Mouse (Mus musculus) CH12.LX (cell line): Measurements from ENCODE around the gene Setd2.

Source experiments
- BHLHE40 ChIP-seq: IDR thresholded peaks from 2 replicates; pipeline ENCODE4 v1.6.1; 2011; ENCODE audit warnings: mild to moderate bottlenecking, low read depth, low read length, improper control_type of control experiment
- CHD1 ChIP-seq: IDR thresholded peaks from 2 replicates; pipeline ENCODE4 v1.6.1; 2012; ENCODE audit warnings: low read depth, low read length, improper control_type of control experiment, inconsistent platforms
- CHD2 ChIP-seq: IDR thresholded peaks from 2 replicates; pipeline ENCODE4 v1.6.1; 2011; ENCODE audit warnings: low read length, improper control_type of control experiment
- CTCF ChIP-seq, 2 experiments: IDR thresholded peaks in 1 of 2; conservative IDR thresholded peaks in 1 of 2; 2 replicates each; pipeline ENCODE4 v1.5.1; 2011 to 2012; ENCODE audit warnings: low read depth in 2 of 2, low read length in 2 of 2, improper control_type of control experiment in 1 of 2, inconsistent platforms in 1 of 2, mild to moderate bottlenecking in 1 of 2, moderate library complexity in 1 of 2
- ELF1 ChIP-seq: IDR thresholded peaks from 2 replicates; pipeline ENCODE4 v1.6.1; 2014; ENCODE audit warnings: low read depth, mild to moderate bottlenecking, inconsistent platforms, low read length, improper control_type of control experiment
- ETS1 ChIP-seq: conservative IDR thresholded peaks from 2 replicates; pipeline ENCODE4 v1.6.1; 2012; ENCODE audit warnings: low read depth, mild to moderate bottlenecking, inconsistent platforms, low read length, improper control_type of control experiment, moderate library complexity
- HCFC1 ChIP-seq: IDR thresholded peaks from 2 replicates; pipeline ENCODE4 v1.6.1; 2012; ENCODE audit warnings: low read depth, mild to moderate bottlenecking, inconsistent platforms, low read length, improper control_type of control experiment
- MYC ChIP-seq: IDR thresholded peaks from 2 replicates; pipeline ENCODE4 v1.6.1; 2011; ENCODE audit warnings: low read depth, mild to moderate bottlenecking, improper control_type of control experiment, low read length
- POLR2A ChIP-seq: IDR thresholded peaks from 2 replicates; pipeline ENCODE4 v1.6.1; 2011; ENCODE audit warnings: low read depth, mild to moderate bottlenecking, improper control_type of control experiment, low read length
- RAD21 ChIP-seq: IDR thresholded peaks from 2 replicates; pipeline ENCODE4 v1.6.1; 2011; ENCODE audit warnings: low read depth, mild to moderate bottlenecking, low read length, improper control_type of control experiment, moderate library complexity
- RCOR1 ChIP-seq: conservative IDR thresholded peaks from 2 replicates; pipeline ENCODE4 v1.6.1; 2012; ENCODE audit warnings: low read depth, mild to moderate bottlenecking, inconsistent platforms, low read length, improper control_type of control experiment
- UBTF ChIP-seq: IDR thresholded peaks from 2 replicates; pipeline ENCODE4 v1.6.1; 2012; ENCODE audit warnings: low read depth, mild to moderate bottlenecking, inconsistent platforms, low read length, improper control_type of control experiment, moderate library complexity
- USF2 ChIP-seq: conservative IDR thresholded peaks from 2 replicates; pipeline ENCODE4 v1.6.1; 2011; ENCODE audit warnings: low read depth, low read length, improper control_type of control experiment
- ZNF384 ChIP-seq: IDR thresholded peaks from 2 replicates; pipeline ENCODE4 v1.6.1; 2012; ENCODE audit warnings: low read depth, low read length, improper control_type of control experiment, inconsistent platforms

DNA sequence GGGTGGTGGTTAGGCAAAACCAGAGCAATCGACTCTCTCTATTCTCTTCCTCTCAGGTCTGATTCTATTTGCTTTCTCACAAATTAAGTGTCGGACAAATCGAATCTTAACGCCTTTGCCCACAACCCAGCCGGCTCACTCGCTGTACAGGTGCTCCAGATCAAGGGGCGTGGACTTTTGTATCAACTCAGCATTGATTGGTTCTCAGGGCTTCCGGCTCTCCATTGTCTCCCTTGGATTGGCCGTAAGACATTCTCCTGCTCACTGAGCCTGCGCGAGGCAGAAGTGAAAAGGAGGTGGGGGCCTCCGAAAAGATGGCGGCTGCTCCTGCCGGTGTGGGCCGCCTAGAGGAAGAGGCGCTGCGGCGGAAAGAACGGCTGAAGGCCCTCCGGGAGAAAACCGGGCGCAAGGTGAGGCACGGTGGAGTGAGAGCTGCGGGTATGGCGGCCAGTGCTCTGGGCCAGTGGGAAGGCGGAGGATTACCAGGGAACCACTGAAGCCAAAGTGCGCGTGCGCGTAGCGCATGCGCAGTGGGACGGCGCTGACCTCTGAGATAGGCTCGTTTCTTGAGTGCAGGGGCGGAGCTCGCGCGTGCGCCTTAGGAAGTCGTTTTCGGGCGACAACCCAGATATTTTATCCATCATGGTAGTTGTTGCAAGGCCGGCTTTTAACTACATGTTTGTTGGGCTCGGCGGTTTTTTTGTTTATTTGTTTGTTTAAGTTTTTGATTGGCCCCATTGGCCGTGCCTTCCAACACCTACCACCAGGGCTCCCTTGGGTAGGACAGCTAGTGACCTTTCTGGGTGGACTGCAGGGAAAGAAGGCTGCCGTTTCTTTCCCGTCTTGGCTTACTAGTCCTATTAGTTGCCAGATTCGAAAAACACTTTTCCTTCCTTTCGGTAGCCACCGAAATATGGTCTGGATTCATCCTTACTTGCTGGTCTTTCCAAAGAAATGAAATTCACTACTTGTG is 124.1 kb downstream of the Setd2 start, which contains the start of gene Ccdc12:
- TF ChIP-seq RCOR1 = no peak
- peak; percentile 97 for TF ChIP-seq POLR2A
- no peak for TF ChIP-seq USF2
- no peak for TF ChIP-seq RAD21
- TF ChIP-seq ZNF384 = no peak
- peak; percentile 4; the same call in 1 of the 2 replicates for TF ChIP-seq BHLHE40
- peak; percentile 90 for TF ChIP-seq ELF1
- TF ChIP-seq CTCF (conservative IDR thresholded peaks at IDR 0.05 in 1 of 2, IDR thresholded peaks at IDR 0.05 in 1 of 2; ENCODE audit: low read depth in 2 of 2, low read length in 2 of 2) = no peak
- TF ChIP-seq UBTF = no peak
- no peak; the same call in 1 of the 2 replicates for TF ChIP-seq CHD2
- peak; percentile 29; the same call in 1 of the 2 replicates for TF ChIP-seq MYC
- TF ChIP-seq ETS1 = no peak
- peak; percentile 76 for TF ChIP-seq HCFC1
- no peak for TF ChIP-seq CHD1
